Mouse (Mus musculus) spleen, postnatal 14 days (tissue): ENCODE measurements around the gene Btg1.

Experiments
- DNase-seq, 2 experiments: peaks; one replicate each; pipeline ENCODE4 v3.0.0; 2021 to 2022; ENCODE audit warnings: low spot score in 2 of 2

Gene Btg1

GRCm38 (mm10) chr10:96630110-96630509, 13.3 kb downstream of the Btg1 start:
- DNase-seq = no peak

- no peak for DNase-seq
These were observed 14.4 kb downstream of the Btg1 start for GRCm38 (mm10) chr10:96631066-96631711.

GRCm38 (mm10) chr10:96632271-96633144, 15.7 kb downstream of the Btg1 start:
- DNase-seq = no peak

- no peak for DNase-seq
These were observed 16.3 kb downstream of the Btg1 start for GRCm38 (mm10) chr10:96633145-96633516.

GRCm38 (mm10) chr10:96635472-96635871, 18.7 kb downstream of the Btg1 start:
- no peak for DNase-seq

GRCm38 (mm10) chr10:96638477-96638876, 21.7 kb downstream of the Btg1 start:
- no peak for DNase-seq

- no peak for DNase-seq
These were observed 25.2 kb downstream of the Btg1 start for GRCm38 (mm10) chr10:96642014-96642413.

- no peak for DNase-seq
These were observed 25.9 kb downstream of the Btg1 start for GRCm38 (mm10) chr10:96642751-96643150.

GRCm38 (mm10) chr10:96645183-96645582, 28.4 kb downstream of the Btg1 start:
- no peak for DNase-seq

- DNase-seq = no peak
These were observed 29.4 kb downstream of the Btg1 start for GRCm38 (mm10) chr10:96646024-96646866.

GRCm38 (mm10) chr10:96646867-96647462, 30.2 kb downstream of the Btg1 start:
- no peak for DNase-seq

- no peak for DNase-seq
These were observed 31.4 kb downstream of the Btg1 start for GRCm38 (mm10) chr10:96648161-96648561.

GRCm38 (mm10) chr10:96649524-96649923, 32.7 kb downstream of the Btg1 start:
- DNase-seq = no peak

- no peak for DNase-seq
These were observed 35.6 kb downstream of the Btg1 start for GRCm38 (mm10) chr10:96652372-96652771.

- no peak for DNase-seq
These were observed 36.2 kb downstream of the Btg1 start for GRCm38 (mm10) chr10:96653030-96653429.

GRCm38 (mm10) chr10:96654079-96654478, 37.3 kb downstream of the Btg1 start:
- no peak for DNase-seq

GRCm38 (mm10) chr10:96654576-96654975, 37.8 kb downstream of the Btg1 start:
- DNase-seq = no peak

- DNase-seq = no peak
These were observed 38.3 kb downstream of the Btg1 start for GRCm38 (mm10) chr10:96655066-96655465.

- DNase-seq = no peak
These were observed 39.4 kb downstream of the Btg1 start for GRCm38 (mm10) chr10:96656176-96656575.

GRCm38 (mm10) chr10:96658906-96659305, 42.1 kb downstream of the Btg1 start:
- no peak for DNase-seq

GRCm38 (mm10) chr10:96660280-96660985, 43.6 kb downstream of the Btg1 start:
- no peak for DNase-seq
